Comparison of ENCODE assay signal across 9 mouse cellular contexts in genomic region chr12:86855670-86856069, GRCm38 (mm10). TPM values are rescaled to one million over a fixed set of nuclear protein-coding genes. Genes with fewer than 3 reads are reported as not detected.
DNase-seq lines count a peak whose midpoint lies in the region; ATAC-seq and TF ChIP-seq lines count a peak whose summit lies in the region.
"Had no signal": no experiment of that assay in that cellular context is flagged by ENCODE, and none has a peak within 500 bp of the region (broad histone marks: within the 10 kb centered on the region; RNA-seq: fewer than 3 reads in every experiment).

No protein-coding gene starts in this region.

- peaks cover 52% of the 10 kb centered on the region for H3K4me1 ChIP-seq in kidney, embryonic 15.5 days
- H3K4me1 ChIP-seq in midbrain, embryonic 10.5 days = peaks cover 46% of the 10 kb centered on the region
- H3K4me1 ChIP-seq in stomach, embryonic 15.5 days = peaks cover 21% of the 10 kb centered on the region
- H3K4me1 ChIP-seq in cerebellum, adult 2 months (ENCODE audit: control insufficient read depth, insufficient read depth, low read length) = peaks cover 26% of the 10 kb centered on the region

- H3K4me2 ChIP-seq in kidney, embryonic 15.5 days = peak overlapping the region; percentile 51
- H3K4me2 ChIP-seq in stomach, embryonic 15.5 days = peak overlapping the region; percentile 44

- no peak for DNase-seq in kidney, adult 18-20 months
- DNase-seq in brain, embryonic 18.5 days (ENCODE audit: low read depth, low spot score) = peak; percentile 51
- DNase-seq in gastrocnemius, postnatal 25 days = peak; percentile 46
- DNase-seq in kidney, postnatal 14 days = peak; percentile 82
- DNase-seq in midbrain, embryonic 10.5 days (ENCODE audit: low spot score) = peak; percentile 68
- DNase-seq in cerebellum, adult 2 months = no peak

- WGBS in kidney, embryonic 15.5 days = 6% methylated on average over 11 of the region's 11 CpGs
- WGBS in midbrain, embryonic 10.5 days = 14% methylated on average over 11 of the region's 11 CpGs
- 13% methylated on average over 11 of the region's 11 CpGs for WGBS in stomach, embryonic 15.5 days
- WGBS in cerebellum, adult 2 months = 52% methylated on average over 11 of the region's 11 CpGs

- no peak for TF ChIP-seq POLR2A in cerebellum, adult 2 months (IDR thresholded peaks at IDR 0.05; ENCODE audit: borderline replicate concordance, insufficient read depth, low read length)

- no peaks in the 10 kb centered on the region for H3K36me3 ChIP-seq in kidney, embryonic 15.5 days
- H3K36me3 ChIP-seq in midbrain, embryonic 10.5 days = no peaks in the 10 kb centered on the region
- no peaks in the 10 kb centered on the region for H3K36me3 ChIP-seq in stomach, embryonic 15.5 days

- peak; percentile 69 for ATAC-seq in kidney, embryonic 15.5 days (replicated peaks; ENCODE audit: low FRiP score)
- ATAC-seq in stomach, embryonic 15.5 days (ENCODE audit: insufficient read depth, low FRiP score, low read depth) = peak; percentile 43; the same call in 1 of the 2 replicates
- ATAC-seq: Patski had no signal

- no peaks in the 10 kb centered on the region for H3K9me3 ChIP-seq in kidney, embryonic 15.5 days (replicated peaks)
- no peaks in the 10 kb centered on the region for H3K9me3 ChIP-seq in midbrain, embryonic 10.5 days (replicated peaks)
- no peaks in the 10 kb centered on the region for H3K9me3 ChIP-seq in stomach, embryonic 15.5 days

- no peak for TF ChIP-seq CTCF in cerebellum, adult 2 months (IDR thresholded peaks at IDR 0.05; ENCODE audit: borderline replicate concordance, insufficient read depth, low read depth, low read length)

- peak overlapping the region; percentile 71; the same call in 1 of the 2 replicates for H3K27ac ChIP-seq in kidney, embryonic 15.5 days
- H3K27ac ChIP-seq in midbrain, embryonic 10.5 days (replicated peaks) = peak overlapping the region; percentile 71
- H3K27ac ChIP-seq in stomach, embryonic 15.5 days = peak overlapping the region; percentile 2; the same call in 1 of the 2 replicates
- no peak overlapping the region for H3K27ac ChIP-seq in cerebellum, adult 2 months (ENCODE audit: insufficient read depth, low read length)

- H3K4me3 ChIP-seq in kidney, embryonic 15.5 days (replicated peaks) = peak overlapping the region; percentile 7; the same call in 1 of the 2 replicates
- peak overlapping the region; percentile 23; the same call in 1 of the 2 replicates for H3K4me3 ChIP-seq in midbrain, embryonic 10.5 days
- no peak overlapping the region for H3K4me3 ChIP-seq in stomach, embryonic 15.5 days (replicated peaks)
- H3K4me3 ChIP-seq in cerebellum, adult 2 months (replicated peaks; ENCODE audit: insufficient read depth, low read depth, low read length) = no peak overlapping the region

- no peaks in the 10 kb centered on the region for H3K27me3 ChIP-seq in kidney, embryonic 15.5 days
- H3K27me3 ChIP-seq in midbrain, embryonic 10.5 days (ENCODE audit: low read depth, poor library complexity, severe bottlenecking) = no peaks in the 10 kb centered on the region
- H3K27me3 ChIP-seq in stomach, embryonic 15.5 days (replicated peaks) = no peaks in the 10 kb centered on the region
- H3K27me3 ChIP-seq in cerebellum, adult 2 months (ENCODE audit: control insufficient read depth, insufficient read depth, low read length) = no peaks in the 10 kb centered on the region
- H3K27me3 ChIP-seq: Patski had no signal

- peak overlapping the region; percentile 19; the same call in 1 of the 2 replicates for H3K9ac ChIP-seq in kidney, embryonic 15.5 days
- H3K9ac ChIP-seq in stomach, embryonic 15.5 days = no peak overlapping the region

RNA-seq across cellular contexts. Expression of gene Irf2bpl, which starts 28.9 kb away (rescaled TPM):
- 40.7 and 43.9 TPM in 2 replicates for polyA plus RNA-seq in kidney, embryonic 15.5 days (2015; fragmentation: Nextera tagmentation; extraction: Ambion mirVana)
- 10 to 100 TPM; 22.0 to 24.0 TPM for total RNA-seq in gastrocnemius, postnatal 25 days (2021)
- 28.6 and 39.6 TPM in 2 replicates for polyA plus RNA-seq in midbrain, embryonic 10.5 days (2016; fragmentation: Nextera tagmentation; extraction: Ambion mirVana)
- polyA plus RNA-seq in stomach, embryonic 15.5 days (2015; fragmentation: Nextera tagmentation; extraction: Ambion mirVana) = 28.4 and 29.3 TPM in 2 replicates
- polyA plus RNA-seq in cerebellum, adult 2 months (2012; rRNA removed) = 48.6 and 53.9 TPM in 2 replicates

Comparison
In these comparisons a context has a peak if more than half of its experiments do, and no peak if none do; other contexts are left out.
1. DNase-seq: peak in brain, embryonic 18.5 days (single experiment), gastrocnemius, postnatal 25 days (single experiment), kidney, postnatal 14 days (single experiment) and midbrain, embryonic 10.5 days (single experiment); none in kidney, adult 18-20 months (single experiment) and cerebellum, adult 2 months (0 of 2).
2. H3K4me3 ChIP-seq: peak in kidney, embryonic 15.5 days (single experiment) and midbrain, embryonic 10.5 days (single experiment); none in stomach, embryonic 15.5 days (single experiment) and cerebellum, adult 2 months (single experiment).